Mouse (Mus musculus) limb, embryonic 12.5 days (tissue): ENCODE data around the gene Zmpste24. TPM values are rescaled to one million over a fixed set of nuclear protein-coding genes. Genes with fewer than 3 reads are reported as not detected.
A peak's percentile ranks its signal among the peaks of the same experiment; 100 is the strongest.

Experiments
- ATAC-seq: fragments of 200-750 bp; cut with Nextera tagmentation; 2 replicates; pipeline ENCODE4 v1.8.0; 2017; ENCODE audit warnings: low read depth, moderate TSS enrichment; ENCODE audit not compliant: insufficient number of reproducible peaks, insufficient read depth, low FRiP score, low TSS enrichment
- H3K27ac ChIP-seq: fragments of 300-500 bp; sonication (generic); 2 replicates; pipeline ENCODE4 v1.5.1; 2016; ENCODE audit warnings: mild to moderate bottlenecking, moderate library complexity
- H3K27me3 ChIP-seq: fragments of 300-500 bp; sonication (generic); 2 replicates; pipeline ENCODE4 v1.6.1; 2016; ENCODE audit warnings: mild to moderate bottlenecking, moderate library complexity
- H3K36me3 ChIP-seq: fragments of 300-500 bp; sonication (generic); 2 replicates; pipeline ENCODE4 v1.6.1; 2016; ENCODE audit warnings: mild to moderate bottlenecking, moderate library complexity
- H3K4me1 ChIP-seq: fragments of 300-500 bp; sonication (generic); replicated peaks from 2 replicates; pipeline ENCODE4 v1.6.1; 2016
- H3K4me2 ChIP-seq: fragments of 300-500 bp; sonication (generic); 2 replicates; pipeline ENCODE4 v1.6.1; 2016; ENCODE audit warnings: mild to moderate bottlenecking, moderate library complexity
- H3K4me3 ChIP-seq: fragments of 300-500 bp; sonication (generic); replicated peaks from 2 replicates; pipeline ENCODE4 v1.5.1; 2016; ENCODE audit warnings: mild to moderate bottlenecking
- H3K9ac ChIP-seq: fragments of 300-500 bp; sonication (generic); replicated peaks from 2 replicates; pipeline ENCODE4 v1.6.1; 2016; ENCODE audit warnings: mild to moderate bottlenecking, moderate library complexity
- H3K9me3 ChIP-seq: fragments of 300-500 bp; sonication (generic); 2 replicates; pipeline ENCODE4 v1.6.1; 2016; ENCODE audit warnings: mild to moderate bottlenecking, moderate library complexity
- WGBS: fragments of 180-500 bp; shearing (Covaris S2); methylation state at CpG from one replicate; pipeline ENCODE4 v1.1.7; 2016; 5-methylcytosine and 5-hydroxymethylcytosine counted together
- polyA plus RNA-seq: library from polyadenylated mRNA; unstranded; fragments of >200 nt; fragmentation: Nextera tagmentation; extraction: Ambion mirVana; gene quantifications from 2 replicates; pipeline ENCODE4 v1.2.1, GENCODE M21; 2016

Zmpste24 gene
- polyA plus RNA-seq, 1 experiment from 2014 or later, result 24.2 TPM

- H3K27me3 ChIP-seq, result no peaks in the 10 kb centered on the region
- no peak overlapping the region for H3K9ac ChIP-seq
- no peaks in the 10 kb centered on the region for H3K4me1 ChIP-seq
- ATAC-seq, result no peak
- H3K36me3 ChIP-seq, result no peaks in the 10 kb centered on the region
- WGBS, result 53% methylated on average over 4 of the region's 4 CpGs
- H3K4me3 ChIP-seq, result no peak overlapping the region
- no peak overlapping the region for H3K4me2 ChIP-seq
- H3K9me3 ChIP-seq, result no peaks in the 10 kb centered on the region
- no peak overlapping the region for H3K27ac ChIP-seq
These were observed 66.6 kb downstream of the Zmpste24 start for GRCm38 (mm10) chr4:121031440-121031839.

DNA sequence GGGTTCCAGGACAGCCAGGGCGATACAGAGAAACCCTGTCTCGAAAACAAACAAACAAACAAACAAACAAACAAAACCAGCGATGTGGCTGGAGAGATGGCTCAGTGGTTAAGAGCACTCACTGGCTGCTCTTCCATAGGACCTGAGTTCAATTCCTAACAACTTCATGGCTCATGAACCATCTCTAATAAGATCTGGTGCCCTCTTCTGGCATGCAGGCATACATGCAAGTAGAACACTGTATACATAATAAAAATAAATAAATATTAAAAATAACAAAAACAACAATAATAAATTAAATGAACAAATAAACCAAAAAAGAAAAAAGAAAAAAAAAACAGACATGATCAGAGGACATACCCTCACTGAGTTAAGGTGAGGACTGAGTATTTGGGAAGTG is 68.4 kb downstream of the Zmpste24 start:
- Histone ChIP-seq H3K27ac (no peak overlapping the region), H3K4me1 (no peaks in the 10 kb centered on the region), H3K4me2 (no peak overlapping the region), H3K27me3 (no peaks in the 10 kb centered on the region), H3K9me3 (no peaks in the 10 kb centered on the region), H3K4me3 (no peak overlapping the region), H3K36me3 (no peaks in the 10 kb centered on the region), H3K9ac (no peak overlapping the region)
- no peak for ATAC-seq
- WGBS, result 71% methylated on average over 3 of the region's 3 CpGs

GRCm38 (mm10) chr4:121028659-121029392 is 69.2 kb downstream of the Zmpste24 start:
- 30% methylated on average over 14 of the region's 14 CpGs for WGBS
- Histone ChIP-seq H3K9me3 (no peaks in the 10 kb centered on the region), H3K4me2 (no peak overlapping the region), H3K9ac (no peak overlapping the region), H3K36me3 (no peaks in the 10 kb centered on the region), H3K4me3 (no peak overlapping the region), H3K4me1 (no peaks in the 10 kb centered on the region), H3K27ac (no peak overlapping the region), H3K27me3 (no peaks in the 10 kb centered on the region)
- ATAC-seq, result no peak

- no peaks in the 10 kb centered on the region for H3K27me3 ChIP-seq
- no peak overlapping the region for H3K4me2 ChIP-seq
- no peaks in the 10 kb centered on the region for H3K36me3 ChIP-seq
- no peaks in the 10 kb centered on the region for H3K4me1 ChIP-seq
- H3K9ac ChIP-seq, result no peak overlapping the region
- no peak overlapping the region for H3K27ac ChIP-seq
- WGBS, result 55% methylated on average over 1 of the region's 1 CpGs
- no peaks in the 10 kb centered on the region for H3K9me3 ChIP-seq
- no peak overlapping the region for H3K4me3 ChIP-seq
- no peak for ATAC-seq
These were observed 69.9 kb downstream of the Zmpste24 start for GRCm38 (mm10) chr4:121028146-121028545.

DNA sequence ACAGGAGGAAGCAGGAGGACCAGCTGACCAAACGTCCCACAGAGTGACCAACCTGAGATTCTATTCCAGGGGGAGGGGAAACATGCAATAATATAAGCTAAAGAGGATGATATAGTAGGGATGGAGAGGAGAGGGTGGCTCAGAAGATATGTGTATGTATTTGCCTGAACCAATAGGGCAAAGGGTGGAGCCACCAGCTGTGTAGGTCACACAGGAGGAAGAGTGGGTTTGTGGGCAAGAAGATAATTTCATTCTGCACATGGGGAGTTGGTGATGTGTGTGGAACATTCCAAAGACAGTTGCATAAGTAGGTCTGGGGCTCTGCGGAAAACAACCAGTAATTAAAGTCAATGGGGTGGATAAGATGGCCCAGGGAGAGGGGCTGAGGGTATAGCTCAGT is 72.4 kb downstream of the Zmpste24 start:
- Histone ChIP-seq H3K27ac (no peak overlapping the region), H3K4me3 (no peak overlapping the region), H3K9ac (no peak overlapping the region), H3K9me3 (no peaks in the 10 kb centered on the region), H3K4me1 (no peaks in the 10 kb centered on the region), H3K36me3 (no peaks in the 10 kb centered on the region), H3K4me2 (no peak overlapping the region), H3K27me3 (no peaks in the 10 kb centered on the region)
- ATAC-seq, result no peak
- WGBS, result 69% methylated on average over 2 of the region's 2 CpGs

- no peak for ATAC-seq
- H3K4me3 ChIP-seq, result no peak overlapping the region
- H3K27ac ChIP-seq, result no peak overlapping the region
- H3K4me1 ChIP-seq, result no peaks in the 10 kb centered on the region
- H3K27me3 ChIP-seq, result no peaks in the 10 kb centered on the region
- no peaks in the 10 kb centered on the region for H3K9me3 ChIP-seq
- no peak overlapping the region for H3K4me2 ChIP-seq
- no peaks in the 10 kb centered on the region for H3K36me3 ChIP-seq
- WGBS, result 90% methylated on average over 2 of the region's 2 CpGs
- no peak overlapping the region for H3K9ac ChIP-seq
These were observed 74.1 kb downstream of the Zmpste24 start for GRCm38 (mm10) chr4:121023941-121024340.

- H3K36me3 ChIP-seq, result no peaks in the 10 kb centered on the region
- WGBS, result 79% methylated on average over 7 of the region's 7 CpGs
- H3K9me3 ChIP-seq, result no peaks in the 10 kb centered on the region
- no peak overlapping the region for H3K9ac ChIP-seq
- H3K4me2 ChIP-seq, result no peak overlapping the region
- H3K4me1 ChIP-seq, result no peaks in the 10 kb centered on the region
- no peaks in the 10 kb centered on the region for H3K27me3 ChIP-seq
- no peak for ATAC-seq
- no peak overlapping the region for H3K4me3 ChIP-seq
- H3K27ac ChIP-seq, result no peak overlapping the region
These were observed 74.6 kb downstream of the Zmpste24 start for GRCm38 (mm10) chr4:121023464-121023863.

- H3K27me3 ChIP-seq, result no peaks in the 10 kb centered on the region
- ATAC-seq, result no peak
- H3K9ac ChIP-seq, result no peak overlapping the region
- peaks cover 5% of the 10 kb centered on the region; the same call in 1 of the 2 replicates for H3K4me1 ChIP-seq
- H3K9me3 ChIP-seq, result no peaks in the 10 kb centered on the region
- H3K4me3 ChIP-seq, result no peak overlapping the region
- H3K4me2 ChIP-seq, result no peak overlapping the region
- no peak overlapping the region for H3K27ac ChIP-seq
- H3K36me3 ChIP-seq, result no peaks in the 10 kb centered on the region
These were observed 76.1 kb downstream of the Zmpste24 start for GRCm38 (mm10) chr4:121021911-121022310.

DNA sequence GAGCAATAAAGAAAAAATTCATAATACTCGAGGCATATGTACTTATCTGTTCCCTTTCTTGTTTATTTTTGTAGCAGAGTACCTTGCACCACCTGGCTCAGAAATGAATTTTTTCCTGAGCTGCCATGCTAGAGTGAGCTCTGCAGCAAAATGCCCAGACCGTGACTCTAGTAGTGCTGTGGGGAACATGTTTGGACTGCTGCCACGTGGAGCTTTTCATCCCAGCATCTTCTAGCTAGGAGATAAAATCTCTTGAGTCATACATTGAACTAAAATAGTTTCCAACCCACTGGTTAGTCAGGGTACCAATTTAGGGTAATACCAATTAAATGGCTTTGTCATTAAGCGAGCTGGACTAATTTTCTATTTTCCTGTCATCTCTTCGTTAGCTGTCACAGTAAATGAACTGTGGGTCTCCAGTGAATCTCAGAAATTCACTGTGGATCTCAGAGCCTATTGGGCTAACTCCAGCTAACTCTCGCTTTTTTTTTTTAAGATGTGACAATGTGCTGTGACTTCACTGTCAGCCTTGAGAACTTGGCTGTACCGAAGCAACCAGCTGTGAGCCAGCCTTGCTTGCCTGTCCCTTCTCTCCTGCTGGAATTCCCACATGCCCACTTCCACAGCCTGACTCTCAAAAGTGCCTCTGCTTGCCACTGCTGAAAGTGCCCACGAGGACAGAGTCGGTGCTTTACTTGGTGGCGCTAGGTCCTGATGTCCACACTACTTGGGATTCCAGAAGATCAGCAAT is 77.8 kb downstream of the Zmpste24 start:
- ATAC-seq, result no peak
- Histone ChIP-seq H3K4me1 (peaks cover 17% of the 10 kb centered on the region), H3K4me2 (no peak overlapping the region), H3K27me3 (no peaks in the 10 kb centered on the region), H3K36me3 (no peaks in the 10 kb centered on the region), H3K9ac (no peak overlapping the region), H3K9me3 (no peaks in the 10 kb centered on the region), H3K4me3 (no peak overlapping the region), H3K27ac (no peak overlapping the region)
- WGBS, result 76% methylated on average over 10 of the region's 10 CpGs

GRCm38 (mm10) chr4:121018250-121018649 is 79.8 kb downstream of the Zmpste24 start:
- Histone ChIP-seq H3K9me3 (no peaks in the 10 kb centered on the region), H3K4me2 (no peak overlapping the region), H3K9ac (no peak overlapping the region), H3K27ac (no peak overlapping the region), H3K36me3 (no peaks in the 10 kb centered on the region), H3K4me1 (peaks cover 17% of the 10 kb centered on the region), H3K4me3 (no peak overlapping the region), H3K27me3 (no peaks in the 10 kb centered on the region)
- ATAC-seq, result no peak
- WGBS, result 85% methylated on average over 3 of the region's 3 CpGs

DNA sequence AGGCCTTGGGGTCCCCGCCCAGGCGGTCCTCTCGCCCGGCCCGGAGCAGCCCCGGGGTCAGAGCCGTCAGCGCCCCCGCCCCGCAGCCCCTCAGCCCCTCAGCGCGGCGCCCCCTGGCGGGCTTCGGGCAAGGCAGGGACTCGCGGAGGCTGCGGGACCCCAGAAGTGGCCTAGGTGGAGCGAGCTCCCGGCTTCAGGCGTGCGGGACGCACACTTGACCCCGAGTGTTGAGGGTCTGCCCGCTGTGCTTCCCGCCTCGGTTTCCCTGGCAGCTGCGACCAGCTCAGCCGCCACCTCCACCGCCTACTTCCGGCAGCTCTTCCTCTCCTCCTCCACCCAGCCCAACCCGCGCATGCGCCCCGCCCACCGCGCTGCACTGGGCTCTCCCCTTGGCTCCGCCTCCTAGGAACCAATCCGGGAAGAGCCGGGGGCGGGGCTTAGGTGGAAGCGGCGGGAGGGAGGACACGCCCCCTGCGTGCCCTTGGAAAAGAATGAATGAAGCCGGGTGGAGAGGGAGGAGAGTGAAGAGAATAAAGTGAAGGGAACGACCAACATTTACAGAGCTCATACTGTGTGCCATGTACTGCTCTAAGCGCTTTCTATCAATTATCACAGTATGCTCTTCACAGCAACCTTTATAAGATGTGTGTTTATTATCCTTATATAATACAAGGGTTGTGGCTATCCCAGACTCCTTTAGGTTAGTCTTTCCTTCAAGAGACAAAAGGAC is 80.9 kb downstream of the Zmpste24 start, which contains the start of gene Smap2:
TSS of gene Smap2 (minus strand) at position 320 of the 730 bp plus-strand sequence.
- ATAC-seq, result peak; percentile 95
- WGBS, result 1% methylated on average over 38 of the region's 48 CpGs
- H3K27ac ChIP-seq, result peak within 1 kb of the TSS; percentile 69; the same call in 1 of the 2 replicates
- no peaks in the 10 kb centered on the region for H3K36me3 ChIP-seq
- peak within 1 kb of the TSS; percentile 97 for H3K4me2 ChIP-seq
- H3K9ac ChIP-seq, result peak within 1 kb of the TSS; percentile 83
- H3K27me3 ChIP-seq, result no peaks in the 10 kb centered on the region
- peak within 1 kb of the TSS; percentile 98 for H3K4me3 ChIP-seq
- H3K9me3 ChIP-seq, result no peaks in the 10 kb centered on the region
- H3K4me1 ChIP-seq, result peaks cover 17% of the 10 kb centered on the region
